Mouse (Mus musculus): Measurements from ENCODE around the gene Fam49a. TPM values are rescaled to one million over a fixed set of nuclear protein-coding genes. Genes with fewer than 3 reads are reported as not detected.

Fam49a gene
- total and polyA plus RNA-seq, 3 experiments: 0.11 to 0.45 TPM; not detected in 1

- Histone ChIP-seq H3K36me3 (replicated peaks) (no peaks in the 10 kb centered on the region), H3K27me3 (ENCODE audit: insufficient read depth, low read length) (no peaks in the 10 kb centered on the region), H3K9me3 (replicated peaks) (no peaks in the 10 kb centered on the region; the same call in none of the 2 replicates), H3K4me3 (ENCODE audit: low read depth, low read length) (no peak overlapping the region), H3K4me1 (ENCODE audit: insufficient read depth, low read depth, low read length) (no peaks in the 10 kb centered on the region)
- no peak for TF ChIP-seq GATA2 (IDR thresholded peaks at IDR 0.05; ENCODE audit: borderline replicate concordance, low read depth, low read length)
- no peak for TF ChIP-seq GATA1 (IDR thresholded peaks at IDR 0.05; ENCODE audit: borderline replicate concordance, low read length)
- TF ChIP-seq CTCF (IDR thresholded peaks at IDR 0.05; ENCODE audit: low read depth, low read length): no peak
- TF ChIP-seq POLR2AphosphoS5 (IDR thresholded peaks at IDR 0.05; ENCODE audit: insufficient replicate concordance, low read depth, low read length): no peak
- no peak for TF ChIP-seq TAL1 (conservative IDR thresholded peaks at IDR 0.05; ENCODE audit: low read depth, low read length)
- ATAC-seq (ENCODE audit: extremely low read depth, insufficient number of reproducible peaks, low FRiP score, poor library complexity, severe bottlenecking) (no peak), DNase-seq (ENCODE audit: low spot score) (no peak)
Measured at GRCm38 (mm10) chr12:12288586-12288985, 26.6 kb downstream of the Fam49a start.

DNA sequence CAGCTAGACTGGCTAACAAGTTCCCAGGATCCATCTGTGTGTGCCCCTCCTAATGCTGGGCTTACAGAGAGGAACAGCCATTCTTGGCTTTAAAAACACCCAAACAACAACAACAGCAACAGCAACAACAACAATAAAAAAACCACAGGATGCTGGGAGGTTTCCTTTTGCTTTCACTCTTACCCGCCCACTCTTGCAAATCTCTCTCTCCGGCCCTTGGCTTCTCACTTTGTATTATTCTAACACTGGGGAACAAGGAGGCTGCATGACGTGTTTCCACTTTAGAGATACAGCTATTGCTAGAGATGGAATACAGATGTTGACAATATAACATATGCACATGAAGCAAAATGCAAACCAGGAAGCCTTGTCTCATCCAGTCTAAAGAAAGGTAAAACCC, 27.7 kb downstream of the Fam49a start:
- H3K9me3 ChIP-seq (replicated peaks): no peaks in the 10 kb centered on the region; the same call in none of the 2 replicates
- H3K4me3 ChIP-seq (ENCODE audit: low read depth, low read length): no peak overlapping the region
- no peak for DNase-seq (ENCODE audit: low spot score)
- no peak for ATAC-seq (ENCODE audit: extremely low read depth, insufficient number of reproducible peaks, low FRiP score, poor library complexity, severe bottlenecking)
- H3K36me3 ChIP-seq (replicated peaks): no peaks in the 10 kb centered on the region
- TF ChIP-seq GATA2 (IDR thresholded peaks at IDR 0.05; ENCODE audit: borderline replicate concordance, low read depth, low read length) (no peak), TAL1 (conservative IDR thresholded peaks at IDR 0.05; ENCODE audit: low read depth, low read length) (no peak), CTCF (IDR thresholded peaks at IDR 0.05; ENCODE audit: low read depth, low read length) (no peak), POLR2AphosphoS5 (IDR thresholded peaks at IDR 0.05; ENCODE audit: insufficient replicate concordance, low read depth, low read length) (no peak), GATA1 (IDR thresholded peaks at IDR 0.05; ENCODE audit: borderline replicate concordance, low read length) (no peak)
- H3K27me3 ChIP-seq (ENCODE audit: insufficient read depth, low read length): no peaks in the 10 kb centered on the region
- no peaks in the 10 kb centered on the region for H3K4me1 ChIP-seq (ENCODE audit: insufficient read depth, low read depth, low read length)

DNA sequence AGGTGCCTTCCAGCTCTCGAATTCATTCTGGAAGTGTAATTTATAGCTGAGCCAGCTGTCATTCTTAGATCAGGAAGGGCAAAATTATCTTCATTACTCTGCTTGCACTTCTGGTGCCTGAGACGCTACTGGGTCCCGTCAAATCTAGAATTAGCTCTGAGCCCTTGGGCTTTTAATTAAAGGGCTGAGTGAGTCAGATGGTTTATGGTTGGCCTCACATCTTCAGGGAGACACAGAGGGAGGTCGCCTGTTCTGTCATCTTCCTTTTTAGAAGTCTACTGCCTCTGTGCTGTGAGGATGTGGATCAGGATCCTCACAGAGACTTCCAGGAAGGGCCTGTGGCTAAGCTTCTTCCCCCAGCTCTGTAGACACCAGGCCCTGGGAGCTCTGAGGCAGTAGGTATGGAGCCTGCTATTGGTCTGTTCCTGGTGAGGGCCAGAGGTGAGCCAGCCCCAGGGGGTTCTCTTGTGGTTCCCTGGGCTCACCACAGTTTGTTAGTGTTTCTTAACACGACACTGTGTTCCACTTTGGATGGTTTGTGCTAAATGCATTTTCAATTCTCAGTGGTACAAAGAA, 30.2 kb downstream of the Fam49a start:
- Histone ChIP-seq H3K4me3 (ENCODE audit: low read depth, low read length) (no peak overlapping the region), H3K27me3 (ENCODE audit: insufficient read depth, low read length) (no peaks in the 10 kb centered on the region), H3K36me3 (replicated peaks) (no peaks in the 10 kb centered on the region), H3K4me1 (ENCODE audit: insufficient read depth, low read depth, low read length) (no peaks in the 10 kb centered on the region), H3K9me3 (replicated peaks) (no peaks in the 10 kb centered on the region; the same call in none of the 2 replicates)
- no peak for DNase-seq (ENCODE audit: low spot score)
- no peak for ATAC-seq (ENCODE audit: extremely low read depth, insufficient number of reproducible peaks, low FRiP score, poor library complexity, severe bottlenecking)
- TF ChIP-seq GATA2 (IDR thresholded peaks at IDR 0.05; ENCODE audit: borderline replicate concordance, low read depth, low read length) (no peak), CTCF (IDR thresholded peaks at IDR 0.05; ENCODE audit: low read depth, low read length) (no peak), GATA1 (IDR thresholded peaks at IDR 0.05; ENCODE audit: borderline replicate concordance, low read length) (no peak), TAL1 (conservative IDR thresholded peaks at IDR 0.05; ENCODE audit: low read depth, low read length) (no peak), POLR2AphosphoS5 (IDR thresholded peaks at IDR 0.05; ENCODE audit: insufficient replicate concordance, low read depth, low read length) (no peak)

GRCm38 (mm10) chr12:12294380-12295171, 32.6 kb downstream of the Fam49a start:
- DNase-seq (ENCODE audit: low spot score) (no peak), ATAC-seq (ENCODE audit: extremely low read depth, insufficient number of reproducible peaks, low FRiP score, poor library complexity, severe bottlenecking) (no peak)
- Histone ChIP-seq H3K27me3 (ENCODE audit: insufficient read depth, low read length) (no peaks in the 10 kb centered on the region), H3K4me3 (ENCODE audit: low read depth, low read length) (no peak overlapping the region), H3K36me3 (replicated peaks) (no peaks in the 10 kb centered on the region), H3K9me3 (replicated peaks) (no peaks in the 10 kb centered on the region; the same call in 1 of the 2 replicates), H3K4me1 (ENCODE audit: insufficient read depth, low read depth, low read length) (no peaks in the 10 kb centered on the region)
- TF ChIP-seq GATA1 (IDR thresholded peaks at IDR 0.05; ENCODE audit: borderline replicate concordance, low read length): no peak
- TF ChIP-seq TAL1 (conservative IDR thresholded peaks at IDR 0.05; ENCODE audit: low read depth, low read length): no peak
- no peak for TF ChIP-seq CTCF (IDR thresholded peaks at IDR 0.05; ENCODE audit: low read depth, low read length)
- TF ChIP-seq POLR2AphosphoS5 (IDR thresholded peaks at IDR 0.05; ENCODE audit: insufficient replicate concordance, low read depth, low read length): no peak
- no peak for TF ChIP-seq GATA2 (IDR thresholded peaks at IDR 0.05; ENCODE audit: borderline replicate concordance, low read depth, low read length)

GRCm38 (mm10) chr12:12298451-12298850, 36.5 kb downstream of the Fam49a start:
- Histone ChIP-seq H3K36me3 (replicated peaks) (no peaks in the 10 kb centered on the region), H3K4me1 (ENCODE audit: insufficient read depth, low read depth, low read length) (peaks cover 12% of the 10 kb centered on the region), H3K27me3 (ENCODE audit: insufficient read depth, low read length) (no peaks in the 10 kb centered on the region), H3K4me3 (ENCODE audit: low read depth, low read length) (no peak overlapping the region), H3K9me3 (replicated peaks) (no peaks in the 10 kb centered on the region; the same call in 1 of the 2 replicates)
- no peak for ATAC-seq (ENCODE audit: extremely low read depth, insufficient number of reproducible peaks, low FRiP score, poor library complexity, severe bottlenecking)
- DNase-seq (ENCODE audit: low spot score): no peak
- no peak for TF ChIP-seq TAL1 (conservative IDR thresholded peaks at IDR 0.05; ENCODE audit: low read depth, low read length)
- TF ChIP-seq GATA2 (IDR thresholded peaks at IDR 0.05; ENCODE audit: borderline replicate concordance, low read depth, low read length): no peak
- no peak for TF ChIP-seq POLR2AphosphoS5 (IDR thresholded peaks at IDR 0.05; ENCODE audit: insufficient replicate concordance, low read depth, low read length)
- TF ChIP-seq CTCF (IDR thresholded peaks at IDR 0.05; ENCODE audit: low read depth, low read length): no peak
- no peak for TF ChIP-seq GATA1 (IDR thresholded peaks at IDR 0.05; ENCODE audit: borderline replicate concordance, low read length)

GRCm38 (mm10) chr12:12299303-12299702, 37.4 kb downstream of the Fam49a start:
- no peak for DNase-seq (ENCODE audit: low spot score)
- TF ChIP-seq POLR2AphosphoS5 (IDR thresholded peaks at IDR 0.05; ENCODE audit: insufficient replicate concordance, low read depth, low read length) (no peak), GATA2 (IDR thresholded peaks at IDR 0.05; ENCODE audit: borderline replicate concordance, low read depth, low read length) (no peak), TAL1 (conservative IDR thresholded peaks at IDR 0.05; ENCODE audit: low read depth, low read length) (no peak), CTCF (IDR thresholded peaks at IDR 0.05; ENCODE audit: low read depth, low read length) (no peak), GATA1 (IDR thresholded peaks at IDR 0.05; ENCODE audit: borderline replicate concordance, low read length) (no peak)
- Histone ChIP-seq H3K9me3 (replicated peaks) (no peaks in the 10 kb centered on the region; the same call in 1 of the 2 replicates), H3K4me1 (ENCODE audit: insufficient read depth, low read depth, low read length) (peaks cover 12% of the 10 kb centered on the region), H3K4me3 (ENCODE audit: low read depth, low read length) (no peak overlapping the region), H3K36me3 (replicated peaks) (no peaks in the 10 kb centered on the region), H3K27me3 (ENCODE audit: insufficient read depth, low read length) (no peaks in the 10 kb centered on the region)
- no peak for ATAC-seq (ENCODE audit: extremely low read depth, insufficient number of reproducible peaks, low FRiP score, poor library complexity, severe bottlenecking)

Data from G1E (cell line).